Mouse (Mus musculus): Measurements from ENCODE around the gene Hectd1. TPM values are rescaled to one million over a fixed set of nuclear protein-coding genes. Genes with fewer than 3 reads are reported as not detected.
A peak's percentile ranks its signal among the peaks of the same experiment; 100 is the strongest.

Gene Hectd1
- total RNA-seq (2021) = 10 to 100 TPM; 83.2 to 88.7 TPM

DNA sequence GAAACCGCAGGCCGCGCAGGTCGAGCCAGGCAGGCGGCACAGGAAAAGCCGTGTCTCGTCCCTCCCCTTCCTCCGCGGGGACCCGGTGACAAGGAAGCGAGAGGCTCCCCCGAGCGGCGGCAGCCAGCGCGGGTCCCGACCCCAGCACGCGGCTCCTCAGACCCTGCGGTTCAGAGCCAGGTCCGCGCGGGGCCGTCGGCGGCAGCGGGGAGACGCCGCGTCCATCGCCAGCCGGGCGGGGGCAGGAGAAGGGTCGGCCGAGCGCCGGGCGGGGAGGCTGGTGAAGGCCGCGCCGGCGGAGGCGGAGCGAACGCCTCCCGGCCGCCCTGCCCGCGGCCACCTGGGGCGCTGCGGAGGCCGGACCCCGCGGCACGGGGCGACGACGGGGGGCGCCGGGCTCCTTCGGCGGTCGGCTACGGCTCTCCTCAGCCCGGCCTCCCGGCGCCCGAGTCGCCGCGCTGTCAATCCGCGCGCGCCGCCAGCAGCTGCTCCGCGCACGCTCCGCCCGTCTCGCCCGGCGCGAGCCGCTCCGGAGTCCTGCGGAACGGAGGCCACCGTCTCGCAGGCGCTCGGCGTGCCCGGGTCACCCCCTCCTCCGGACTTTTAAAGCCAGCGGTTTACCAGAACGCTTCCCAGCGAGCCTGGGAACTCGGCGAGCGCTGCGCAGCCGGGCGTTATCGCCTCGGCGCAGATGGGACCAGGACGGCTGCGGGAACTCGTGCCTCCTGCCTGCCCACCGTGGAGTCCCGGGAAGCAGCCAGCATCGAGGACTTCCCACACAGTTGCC lies at the start of gene Hectd1:
Gene Hectd1, minus strand, starts transcription at position 247 of the 787 bp plus-strand sequence.
- intact Hi-C loops (cut with DNase I) = loop anchor here (1.0 to 5.0 kb wide), 2 partner anchors 15 to 173 kb away; no protein-coding TSS in a partner anchor
- DNase-seq = peak; percentile 83 to 95

DNA sequence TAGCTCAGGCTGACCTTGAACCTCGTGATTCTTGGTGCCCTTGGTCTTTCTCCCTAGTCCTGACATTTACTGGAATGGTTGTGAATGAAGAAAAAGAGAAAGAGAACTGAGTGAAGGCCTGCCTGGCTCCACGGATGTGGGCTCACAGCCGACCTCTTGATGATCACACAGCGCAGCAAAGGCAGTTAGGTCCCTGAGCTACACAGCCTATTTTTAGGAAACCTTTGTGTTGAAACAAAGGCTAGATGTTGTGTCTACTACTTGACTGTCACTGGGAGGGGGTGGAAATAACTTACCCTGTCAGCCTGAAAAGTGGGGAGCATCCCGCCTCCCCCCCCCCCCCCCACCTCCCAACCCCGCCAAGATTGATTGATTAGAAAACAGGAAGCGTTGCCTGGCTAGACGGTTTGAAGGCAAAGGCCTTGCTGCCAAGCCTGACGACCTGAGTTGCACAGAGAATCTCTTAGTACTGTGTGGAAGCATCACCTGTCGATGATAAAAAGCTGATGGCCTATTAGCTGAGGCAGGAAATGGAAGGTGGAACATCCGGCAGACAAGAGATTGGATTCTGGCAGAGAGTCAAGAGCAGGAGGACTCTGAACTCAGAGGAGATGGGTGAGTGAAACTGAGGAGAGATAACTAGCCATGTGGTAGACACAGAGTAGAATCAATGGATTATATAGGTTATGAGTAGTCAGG lies 42.3 kb upstream of the Hectd1 start:
- DNase-seq = no peak
- intact Hi-C loops (cut with DNase I) = no loop called here

DNA sequence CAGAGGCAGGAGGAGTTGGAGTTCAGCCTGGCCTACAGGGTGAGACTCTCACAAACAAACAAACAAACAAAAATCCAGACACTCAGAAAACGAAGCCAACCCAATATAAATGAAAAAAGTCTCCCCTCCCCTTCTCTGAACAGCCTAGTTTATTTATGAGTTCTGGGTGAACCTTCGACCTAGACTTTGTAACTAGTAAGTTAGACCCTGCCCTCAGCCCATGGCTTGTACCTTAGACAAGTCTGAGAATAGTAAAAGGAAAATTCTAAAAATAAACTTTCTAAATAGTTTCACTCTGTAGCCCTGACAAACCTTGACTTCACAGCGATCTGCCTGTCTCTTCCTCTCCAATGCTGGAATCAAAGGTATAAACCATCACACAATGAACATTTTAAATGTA lies 40.2 kb upstream of the Hectd1 start:
- DNase-seq = no peak
- intact Hi-C loops (cut with DNase I) = no loop called here

DNA sequence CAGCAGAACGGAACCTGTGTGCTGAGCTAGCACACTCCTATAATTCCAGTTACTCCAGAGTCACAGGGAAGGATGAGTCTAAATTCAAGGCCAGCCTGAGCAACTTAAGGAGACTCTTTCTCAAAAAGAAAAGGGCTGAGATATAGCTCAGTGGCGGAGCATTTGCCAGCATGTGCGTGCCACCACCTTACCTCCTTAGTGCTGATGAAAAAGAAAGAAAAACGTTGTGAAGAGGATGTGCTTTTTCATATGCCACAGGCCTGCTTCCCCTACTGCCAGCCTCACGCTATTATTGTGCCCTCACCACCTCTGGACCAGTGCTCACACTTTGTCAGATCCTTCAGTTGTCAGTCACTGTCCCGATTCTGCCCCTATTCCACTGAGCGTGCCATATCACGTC lies 37.7 kb upstream of the Hectd1 start:
- DNase-seq = no peak
- intact Hi-C loops (cut with DNase I) = no loop called here

DNA sequence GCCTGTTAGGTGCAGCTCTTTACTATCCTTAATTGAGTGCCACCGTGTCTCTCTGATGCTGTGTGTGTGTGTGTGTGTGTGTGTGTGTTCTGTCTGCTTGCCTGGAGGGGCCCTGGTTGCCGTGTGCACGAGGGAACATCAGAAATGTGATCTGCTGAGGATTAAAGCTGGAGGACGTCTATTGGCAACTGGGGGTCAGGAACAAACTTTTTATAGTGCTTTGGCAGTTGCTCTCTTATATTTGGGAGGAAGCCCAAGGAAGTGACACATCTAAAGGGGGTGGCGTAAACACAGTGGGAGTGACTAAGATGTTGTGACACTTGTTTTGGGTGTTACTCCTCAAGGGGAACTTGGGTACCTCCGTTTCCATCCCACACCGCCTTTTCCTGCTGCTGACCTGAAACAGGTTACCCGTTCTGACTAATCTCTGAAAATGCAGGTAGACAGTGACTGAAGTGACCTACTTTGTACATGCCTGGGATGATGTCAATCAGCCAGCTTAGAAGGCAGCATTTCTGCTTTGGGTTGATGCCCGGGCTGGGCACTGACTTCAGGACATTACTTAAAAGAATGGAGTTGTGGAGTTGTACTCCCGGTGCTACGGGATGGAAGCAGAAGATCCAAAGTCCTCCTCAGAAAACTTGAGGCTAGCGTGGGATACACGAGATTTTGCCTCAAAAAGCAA lies 37.0 kb upstream of the Hectd1 start:
- DNase-seq = peak; percentile 34 to 49
- intact Hi-C loops (cut with DNase I) = no loop called here

DNA sequence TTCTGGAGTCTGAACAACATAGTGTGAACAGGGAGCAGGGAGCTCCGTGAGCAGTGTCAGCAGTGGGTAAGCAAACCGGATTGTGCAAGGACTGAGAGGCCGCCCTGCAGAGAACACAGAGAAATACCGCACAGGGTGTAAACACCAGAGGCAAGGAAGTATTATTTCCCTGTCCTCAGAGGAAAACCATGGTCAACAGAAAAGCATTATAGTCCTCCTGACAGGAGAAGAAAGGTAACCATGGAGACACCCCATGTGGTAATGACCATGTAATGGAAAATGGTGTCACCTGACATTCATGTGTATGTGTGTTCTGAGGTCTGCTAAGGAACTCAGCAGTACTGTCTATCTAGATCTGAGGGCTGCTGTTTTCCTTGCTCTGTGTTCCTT lies 36.4 kb upstream of the Hectd1 start:
- peak; percentile 35 to 36 for DNase-seq
- intact Hi-C loops (cut with DNase I) = no loop called here

DNA sequence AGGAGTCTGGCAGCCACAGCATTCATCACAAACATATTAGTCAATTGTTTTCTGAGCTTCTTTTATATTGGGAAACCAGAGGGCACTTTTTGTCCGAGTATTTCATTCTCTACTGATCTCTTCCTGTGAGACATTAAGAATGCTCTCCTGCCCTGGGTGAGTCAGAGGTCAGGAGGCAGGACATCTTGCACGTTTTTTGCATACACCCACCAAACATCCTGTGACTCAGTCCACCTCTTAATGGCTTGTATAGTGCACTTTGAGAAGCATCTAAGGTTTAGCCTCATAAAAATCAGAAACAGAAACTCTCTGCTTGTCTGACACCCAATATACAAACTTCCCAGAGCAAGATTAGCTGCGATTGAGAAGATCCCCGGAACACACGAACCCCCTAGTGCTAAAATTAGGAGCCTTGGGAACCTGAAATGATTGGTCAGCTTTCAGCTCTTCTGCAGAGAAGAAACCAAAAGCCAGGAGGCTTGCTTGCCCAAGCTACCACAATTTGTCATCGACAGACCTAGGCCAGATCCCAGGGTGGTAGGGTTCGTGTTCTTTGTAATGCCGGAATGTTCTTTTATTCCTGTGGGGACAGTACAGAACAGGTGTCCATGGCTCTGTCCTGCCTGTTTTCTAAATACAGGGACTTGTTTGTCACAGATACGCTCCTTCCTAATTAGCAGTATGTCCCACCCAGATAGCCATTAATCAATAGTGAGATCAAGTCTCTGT lies 35.9 kb upstream of the Hectd1 start:
- no peak for DNase-seq
- intact Hi-C loops (cut with DNase I) = no loop called here

DNA sequence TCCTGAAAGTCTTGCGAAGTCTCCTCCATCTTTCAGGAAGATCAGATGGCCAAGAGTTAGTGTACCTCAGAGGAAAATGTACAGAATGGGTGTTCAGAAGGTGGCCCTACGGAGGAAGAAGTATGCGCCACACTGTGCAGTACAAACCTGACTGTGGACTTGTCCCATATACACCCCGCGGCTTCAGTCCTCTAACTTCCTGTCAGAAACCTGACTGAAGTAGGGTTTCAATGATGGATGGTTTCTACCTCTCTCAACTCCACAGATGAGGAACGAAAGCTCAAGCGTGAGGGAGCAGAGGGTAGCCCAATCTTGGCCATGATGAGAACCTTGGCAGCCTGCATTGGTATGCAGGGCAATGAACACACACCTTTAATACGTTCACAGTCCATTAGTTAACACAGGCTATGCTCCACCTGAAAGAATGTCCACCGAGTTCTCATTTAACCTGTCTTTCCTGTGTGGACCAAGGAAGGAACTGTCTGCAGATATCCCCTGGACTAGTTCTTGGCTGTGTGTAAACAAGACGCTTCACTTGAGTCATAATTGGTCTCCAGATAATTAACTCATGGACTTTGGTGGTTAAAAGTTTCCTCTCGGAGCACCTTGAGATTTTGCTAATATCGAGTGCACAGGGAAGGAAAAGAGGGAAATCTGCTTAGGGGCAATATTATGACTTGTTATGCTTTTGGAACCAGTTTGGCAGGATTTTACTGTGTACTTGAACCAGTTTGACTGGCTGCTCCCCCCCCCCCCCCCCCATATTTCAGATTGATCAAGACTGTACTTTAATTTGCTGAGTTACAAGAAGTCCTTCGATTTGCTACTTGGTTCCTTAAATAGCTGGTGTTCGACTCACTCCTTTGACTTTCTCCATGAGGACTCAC lies 34.0 kb upstream of the Hectd1 start:
- no peak for DNase-seq
- intact Hi-C loops (cut with DNase I) = loop anchor here (2.0 kb wide), 1 partner anchor 17 kb away; no protein-coding TSS in a partner anchor

DNA sequence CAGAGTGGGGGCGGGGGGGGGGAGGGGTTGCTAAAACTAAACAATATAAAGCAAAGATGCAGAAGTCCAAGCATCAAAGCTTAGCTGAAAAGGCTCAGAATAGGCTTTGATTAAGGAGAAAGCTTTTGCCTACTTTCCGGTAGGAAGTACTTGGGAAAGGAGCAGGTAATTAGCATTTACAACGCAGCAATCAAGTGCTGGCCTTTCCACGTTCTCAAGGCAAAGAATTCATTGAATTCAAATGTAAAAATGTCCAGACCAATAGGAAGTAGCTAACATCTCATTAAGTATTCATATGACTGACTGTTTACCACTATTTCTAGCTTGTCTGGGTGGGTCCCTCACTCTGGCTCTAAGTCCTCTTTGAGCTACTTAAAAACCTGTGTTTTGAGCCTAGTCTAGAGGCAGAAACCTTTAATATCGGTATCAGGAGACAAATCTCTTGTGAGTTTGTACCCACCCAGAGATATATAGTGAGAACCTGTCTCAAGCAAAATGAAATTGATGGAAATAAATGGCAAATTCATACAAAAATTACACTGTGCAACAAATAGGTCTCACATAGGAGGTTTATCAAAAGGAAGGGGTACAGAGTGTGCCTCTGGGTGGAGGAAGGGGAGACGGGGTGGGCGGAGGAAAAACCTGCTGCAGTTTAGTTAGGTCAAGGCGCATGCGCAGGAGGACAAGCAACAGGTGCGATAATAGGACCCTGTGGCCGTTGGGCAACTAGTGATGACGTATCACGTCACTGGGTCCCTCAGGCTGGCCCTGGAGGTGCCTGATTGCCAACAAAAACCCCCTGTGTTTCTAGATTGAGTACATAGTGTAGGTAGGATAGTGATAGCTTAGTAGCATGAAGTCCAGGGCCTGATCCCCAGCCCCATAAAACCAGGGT lies 29.0 kb upstream of the Hectd1 start:
- intact Hi-C loops (cut with DNase I) = no loop called here
- no peak for DNase-seq

DNA sequence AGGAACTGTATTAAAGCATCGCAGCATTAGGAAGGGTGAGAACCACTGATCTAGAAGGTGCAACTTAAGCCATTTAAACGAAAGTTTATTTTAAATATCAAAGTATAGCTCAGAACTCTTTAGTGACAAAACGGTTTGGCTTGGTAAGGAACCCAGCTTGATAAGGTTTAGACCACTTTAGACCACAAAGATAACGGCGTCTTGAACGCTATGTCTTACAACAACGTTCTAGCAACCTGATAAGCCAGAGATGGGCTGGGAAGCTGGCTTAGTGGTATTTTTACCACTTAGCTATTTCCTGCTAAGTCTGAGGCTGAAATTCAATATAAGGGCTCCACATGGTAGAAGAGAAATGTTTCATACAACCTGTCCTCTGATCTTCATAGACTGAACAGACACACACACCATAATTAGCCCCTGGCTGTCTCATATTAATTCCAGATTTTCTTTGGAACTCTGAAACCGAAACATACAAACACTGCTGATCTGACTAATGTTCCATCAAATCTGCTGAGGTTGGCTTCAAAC lies 27.5 kb upstream of the Hectd1 start:
- DNase-seq = no peak
- intact Hi-C loops (cut with DNase I) = no loop called here

DNA sequence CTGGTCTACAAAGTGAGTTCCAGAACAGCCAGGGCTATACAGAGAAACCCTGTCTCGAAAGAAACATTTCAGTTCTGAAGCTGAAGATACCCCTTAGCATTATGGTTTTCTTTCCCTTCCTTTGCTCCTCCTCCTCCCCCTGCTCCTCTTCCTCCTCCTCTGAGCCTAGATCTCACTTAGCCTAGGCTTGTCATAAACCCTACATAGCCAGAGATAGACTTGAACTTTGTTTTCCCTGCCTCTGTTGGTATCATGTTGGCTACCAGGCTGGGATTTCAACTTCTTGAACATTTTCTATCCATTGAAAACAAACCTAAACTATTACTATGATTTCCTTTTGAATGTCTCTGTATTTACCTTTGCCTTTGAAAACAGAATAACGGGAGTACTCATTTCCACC lies 26.5 kb upstream of the Hectd1 start:
- no peak for DNase-seq
- intact Hi-C loops (cut with DNase I) = no loop called here

DNA sequence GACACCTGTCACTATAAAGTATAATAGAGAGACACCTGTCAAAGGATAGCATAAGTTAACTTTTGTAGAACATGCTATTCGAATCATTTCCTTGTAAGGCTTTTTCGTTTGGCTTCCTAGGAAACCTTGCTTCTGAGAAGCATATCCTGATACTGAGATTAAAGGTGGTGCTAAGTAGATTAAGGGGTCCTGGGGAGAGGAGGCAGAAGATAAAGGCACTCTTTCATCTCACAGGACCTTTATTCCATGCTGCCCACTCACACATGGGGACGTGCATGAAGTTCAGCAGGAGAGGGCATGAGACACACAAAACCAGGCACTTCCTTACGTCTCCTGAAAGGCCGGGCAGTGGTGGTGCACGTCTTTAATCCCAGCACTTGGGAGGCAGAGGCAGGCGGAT lies 26.1 kb upstream of the Hectd1 start:
- intact Hi-C loops (cut with DNase I) = no loop called here
- no peak for DNase-seq

DNA sequence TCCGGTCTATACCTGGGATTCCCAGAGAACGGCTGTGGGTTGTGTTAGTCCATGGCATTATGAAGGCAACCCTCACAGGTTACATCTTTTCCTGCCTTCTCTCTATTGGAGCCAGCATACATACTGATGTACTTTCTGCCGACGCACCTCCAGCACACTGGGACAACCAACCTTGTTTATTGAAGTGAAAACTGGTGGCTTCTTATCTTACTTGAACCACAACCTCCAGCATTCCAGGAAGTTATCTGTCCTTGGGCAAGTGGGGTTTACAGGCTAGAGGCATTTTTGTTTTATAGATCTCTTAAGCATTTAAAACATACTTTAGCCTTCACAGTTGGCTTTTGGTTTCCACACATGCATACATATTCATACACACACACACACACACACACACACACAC lies 22.3 kb upstream of the Hectd1 start:
- intact Hi-C loops (cut with DNase I) = no loop called here

DNA sequence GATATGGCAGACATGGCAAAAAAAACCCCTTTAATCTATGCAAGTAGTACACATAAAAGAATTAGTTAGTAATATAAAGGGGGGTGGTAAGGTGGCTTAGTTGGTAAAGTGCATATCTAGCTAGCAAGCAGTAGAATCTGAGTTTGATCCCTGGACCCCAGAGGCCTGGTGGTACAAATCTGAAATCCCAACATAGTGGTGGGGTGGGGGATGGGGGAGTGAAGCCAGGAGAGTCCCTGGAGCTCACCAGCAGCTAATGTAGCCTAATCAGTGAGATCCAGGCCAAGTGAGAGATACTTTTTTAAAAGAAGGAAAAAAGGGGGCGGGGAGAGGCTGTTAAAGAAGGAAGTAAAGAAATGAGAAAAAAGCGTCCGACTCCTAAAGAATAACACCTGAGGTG lies 21.8 kb upstream of the Hectd1 start:
- intact Hi-C loops (cut with DNase I) = no loop called here
- DNase-seq = no peak

More for the DNA sequence above, 22.3 kb upstream of the Hectd1 start:
- no peak for DNase-seq

DNA sequence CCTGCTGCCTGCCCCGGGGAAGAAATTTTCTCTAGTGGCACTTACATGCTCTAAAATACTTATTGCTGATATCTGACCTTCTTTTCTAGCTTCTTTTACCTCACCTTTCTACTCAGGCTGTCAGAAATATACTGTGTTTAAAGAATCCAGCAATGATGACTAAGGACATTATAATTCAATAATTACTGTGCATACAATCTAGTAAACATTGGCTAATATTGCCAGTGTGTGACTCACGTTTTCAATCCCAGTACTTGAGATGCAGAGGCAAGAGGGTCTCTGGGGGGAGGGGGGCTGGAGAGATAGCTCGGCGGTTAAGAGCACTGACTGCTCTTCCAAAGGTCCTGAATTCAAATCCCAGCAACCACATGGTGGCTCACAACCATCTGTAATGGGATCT lies 21.0 kb upstream of the Hectd1 start:
- no peak for DNase-seq
- intact Hi-C loops (cut with DNase I) = no loop called here

DNA sequence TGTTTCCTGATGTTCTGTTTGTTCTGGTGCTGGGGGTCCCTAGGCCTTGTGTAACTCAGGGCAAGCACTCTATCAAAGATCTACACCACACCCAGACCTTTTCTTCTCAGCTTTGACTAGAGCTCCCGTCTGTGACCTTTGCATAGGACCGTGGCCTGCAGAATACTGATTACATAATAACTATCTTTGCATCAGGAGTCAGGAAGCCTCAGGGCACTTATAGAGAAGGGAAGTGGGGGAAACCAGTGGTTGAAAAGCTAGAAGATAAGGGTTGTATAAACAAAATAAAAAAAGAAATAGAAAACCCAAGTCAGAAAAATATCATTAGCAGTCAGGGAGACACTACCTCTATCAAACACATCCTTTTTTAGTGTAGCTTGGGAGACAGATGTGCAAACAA lies 20.6 kb upstream of the Hectd1 start:
- intact Hi-C loops (cut with DNase I) = loop anchor here (5.0 kb wide), 1 partner anchor 752 kb away; no protein-coding TSS in a partner anchor
- no peak for DNase-seq

DNA sequence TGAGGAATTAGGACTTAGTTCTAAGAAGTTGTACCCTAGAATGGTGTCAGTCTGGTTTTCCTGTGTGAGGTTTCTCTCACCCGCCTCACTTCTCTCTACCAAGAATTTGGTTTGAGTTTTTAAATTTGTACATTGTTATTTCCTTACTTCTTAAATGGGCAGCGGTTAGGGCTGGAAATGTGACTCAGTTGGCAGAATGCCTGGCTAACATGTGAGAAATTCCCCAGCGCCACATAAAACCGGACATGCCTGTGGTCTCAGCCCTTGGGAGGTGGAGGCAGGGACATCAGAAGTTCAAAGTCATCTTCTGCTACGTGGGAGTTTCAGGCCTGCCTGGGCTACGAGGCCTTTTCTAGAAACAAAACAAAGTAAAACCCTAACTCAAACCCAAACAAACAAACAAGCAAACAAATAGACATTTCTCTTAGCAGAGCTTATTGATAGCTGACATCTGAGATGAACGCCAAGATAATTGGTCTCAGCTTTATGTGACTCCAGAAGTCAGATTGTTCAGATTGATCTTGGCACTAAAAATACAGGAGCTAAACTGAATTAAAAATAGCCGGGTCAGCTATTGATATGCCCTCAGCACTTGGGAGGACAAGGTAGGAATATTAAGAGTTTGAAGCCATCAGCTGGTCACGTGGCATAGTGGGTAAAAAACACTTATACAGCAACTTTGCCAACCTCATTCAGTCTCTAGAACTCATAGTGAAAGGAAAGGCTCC lies 18.8 kb upstream of the Hectd1 start:
- intact Hi-C loops (cut with DNase I) = loop anchor here (2.0 to 5.0 kb wide), 2 partner anchors 15 to 754 kb away; no protein-coding TSS in a partner anchor
- DNase-seq = peak; percentile 38 to 52

DNA sequence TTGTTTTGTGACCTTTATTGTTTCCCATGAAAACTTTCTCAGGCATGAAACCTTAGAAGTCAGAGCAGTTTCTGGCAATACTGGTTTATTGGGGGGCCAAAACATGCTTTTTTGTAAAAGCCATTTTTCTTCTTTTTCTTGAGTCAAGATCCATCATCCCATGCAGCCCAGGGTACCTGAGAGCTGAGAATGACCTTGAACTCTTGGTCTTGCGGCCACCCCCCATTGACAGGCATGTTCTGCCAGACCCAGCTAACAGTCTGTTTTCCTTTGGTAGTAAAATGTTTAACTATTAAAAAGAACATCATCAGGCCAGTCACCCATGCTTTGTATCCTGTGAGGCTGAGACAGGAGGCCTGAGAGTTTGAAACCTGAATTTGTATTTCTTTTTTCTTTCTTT lies 15.9 kb upstream of the Hectd1 start:
- DNase-seq = no peak
- intact Hi-C loops (cut with DNase I) = loop anchor here (5.0 kb wide), 1 partner anchor 757 kb away; no protein-coding TSS in a partner anchor
